Mouse (Mus musculus) lung, embryonic 16.5 days (tissue): ENCODE data around the gene Actb. TPM values are rescaled to one million over a fixed set of nuclear protein-coding genes. Genes with fewer than 3 reads are reported as not detected.

Source experiments
- ATAC-seq: fragments of 200-750 bp; cut with Nextera tagmentation; 2 replicates; pipeline ENCODE4 v1.8.0; 2017; ENCODE audit warnings: low read depth, mild to moderate bottlenecking, moderate library complexity
- H3K27ac ChIP-seq: fragments of 300-500 bp; sonication (generic); 2 replicates; pipeline ENCODE4 v1.5.1; 2014; ENCODE audit warnings: mild to moderate bottlenecking, control low read depth, low read length
- H3K27me3 ChIP-seq: fragments of 300-500 bp; sonication (generic); 2 replicates; pipeline ENCODE4 v1.6.1; 2014; ENCODE audit warnings: low read depth, low read length, mixed read lengths; ENCODE audit not compliant: control insufficient read depth, insufficient read depth
- H3K36me3 ChIP-seq: fragments of 300-500 bp; sonication (generic); 2 replicates; pipeline ENCODE4 v1.6.1; 2014; ENCODE audit warnings: low read length; ENCODE audit not compliant: control insufficient read depth, insufficient read depth
- H3K4me1 ChIP-seq: fragments of 300-500 bp; sonication (generic); replicated peaks from 2 replicates; pipeline ENCODE4 v1.6.1; 2014; ENCODE audit warnings: low read length, mixed read lengths; ENCODE audit not compliant: control insufficient read depth, insufficient read depth
- H3K4me2 ChIP-seq: fragments of 300-500 bp; sonication (generic); 2 replicates; pipeline ENCODE4 v1.6.1; 2014; ENCODE audit warnings: low read depth, low read length, control low read depth
- H3K4me3 ChIP-seq: fragments of 300-500 bp; sonication (generic); 2 replicates; pipeline ENCODE4 v1.5.1; 2014; ENCODE audit warnings: mild to moderate bottlenecking, low read length, control low read depth
- H3K9ac ChIP-seq: fragments of 300-500 bp; sonication (generic); 2 replicates; pipeline ENCODE4 v1.6.1; 2014; ENCODE audit warnings: low read length, control low read depth
- H3K9me3 ChIP-seq: fragments of 300-500 bp; sonication (generic); 2 replicates; pipeline ENCODE4 v1.6.1; 2016; ENCODE audit warnings: low read length; ENCODE audit not compliant: control insufficient read depth
- WGBS: fragments of 180-500 bp; shearing (Covaris S2); extraction: QIAGEN DNeasy Blood & Tissue Kit; methylation state at CpG from one replicate; pipeline ENCODE4 v1.1.7; 2014; 5-methylcytosine and 5-hydroxymethylcytosine counted together
- polyA plus RNA-seq: library from polyadenylated mRNA; unstranded; fragments of >200 nt; fragmentation: Nextera tagmentation; extraction: Ambion mirVana; gene quantifications from 2 replicates; pipeline ENCODE4 v1.2.1, GENCODE M21; 2015

The Actb gene
- polyA plus RNA-seq, 1 experiment from 2014 or later: 18,603 TPM

- H3K4me1 ChIP-seq: peaks cover 13% of the 10 kb centered on the region
- 19% methylated on average over 13 of the region's 13 CpGs for WGBS
- no peaks in the 10 kb centered on the region for H3K27me3 ChIP-seq
- H3K9ac ChIP-seq: peak overlapping the region; percentile 66
- H3K9me3 ChIP-seq: 0 out of 2 replicates have a peak, but pooled peaks cover under 1% of the 10 kb centered on the region
- peak overlapping the region; percentile 57 for H3K27ac ChIP-seq
- no peaks in the 10 kb centered on the region for H3K36me3 ChIP-seq
- peak overlapping the region; percentile 52 for H3K4me2 ChIP-seq
- ATAC-seq: peak; percentile 52; the same call in 1 of the 2 replicates
- peak overlapping the region; percentile 24 for H3K4me3 ChIP-seq
Observed at GRCm38 (mm10) chr5:142935642-142936335, 29.2 kb upstream of the Actb start.

GRCm38 (mm10) chr5:142932731-142933130 is 26.2 kb upstream of the Actb start:
- no peaks in the 10 kb centered on the region for H3K27me3 ChIP-seq
- no peak overlapping the region for H3K4me2 ChIP-seq
- no peak overlapping the region for H3K4me3 ChIP-seq
- no peaks in the 10 kb centered on the region for H3K9me3 ChIP-seq
- no peak for ATAC-seq
- 71% methylated on average over 8 of the region's 8 CpGs for WGBS
- no peaks in the 10 kb centered on the region for H3K36me3 ChIP-seq
- H3K9ac ChIP-seq: no peak overlapping the region
- no peak overlapping the region for H3K27ac ChIP-seq
- peaks cover 18% of the 10 kb centered on the region for H3K4me1 ChIP-seq

GRCm38 (mm10) chr5:142932084-142932685 is 25.6 kb upstream of the Actb start:
- Histone ChIP-seq H3K27ac (no peak overlapping the region; the same call in 1 of the 2 replicates), H3K4me3 (no peak overlapping the region), H3K9ac (peak overlapping the region; percentile 6; the same call in 1 of the 2 replicates), H3K4me1 (peaks cover 18% of the 10 kb centered on the region), H3K27me3 (no peaks in the 10 kb centered on the region), H3K9me3 (no peaks in the 10 kb centered on the region), H3K4me2 (peak overlapping the region; percentile 36), H3K36me3 (no peaks in the 10 kb centered on the region)
- WGBS: 17% methylated on average over 9 of the region's 9 CpGs
- peak; percentile 53 for ATAC-seq

GRCm38 (mm10) chr5:142931241-142931745 is 24.7 kb upstream of the Actb start:
- ATAC-seq: no peak
- 86% methylated on average over 9 of the region's 9 CpGs for WGBS
- Histone ChIP-seq H3K4me2 (no peak overlapping the region), H3K27ac (no peak overlapping the region), H3K27me3 (no peaks in the 10 kb centered on the region), H3K4me3 (no peak overlapping the region), H3K9me3 (no peaks in the 10 kb centered on the region), H3K9ac (no peak overlapping the region), H3K4me1 (peaks cover 24% of the 10 kb centered on the region), H3K36me3 (no peaks in the 10 kb centered on the region)

- peak overlapping the region; percentile 56 for H3K4me3 ChIP-seq
Observed at GRCm38 (mm10) chr5:142929400-142929752, 22.8 kb upstream of the Actb start.

GRCm38 (mm10) chr5:142928749-142929399 is 22.3 kb upstream of the Actb start:
- H3K4me3 ChIP-seq: peak overlapping the region; percentile 56
- H3K4me2 ChIP-seq: peak overlapping the region; percentile 67
- H3K9ac ChIP-seq: peak overlapping the region; percentile 84
- 2% methylated on average over 33 of the region's 35 CpGs for WGBS
- H3K36me3 ChIP-seq: no peaks in the 10 kb centered on the region
- no peaks in the 10 kb centered on the region for H3K9me3 ChIP-seq
- no peaks in the 10 kb centered on the region for H3K27me3 ChIP-seq
- peaks cover 24% of the 10 kb centered on the region for H3K4me1 ChIP-seq
- peak overlapping the region; percentile 96 for H3K27ac ChIP-seq
- ATAC-seq: peak; percentile 56

More at GRCm38 (mm10) chr5:142929400-142929752, 22.8 kb upstream of the Actb start:
- H3K9me3 ChIP-seq: no peaks in the 10 kb centered on the region
- peak overlapping the region; percentile 84 for H3K9ac ChIP-seq
- ATAC-seq: peak; percentile 5; the same call in 1 of the 2 replicates
- H3K27ac ChIP-seq: peak overlapping the region; percentile 96
- peaks cover 24% of the 10 kb centered on the region for H3K4me1 ChIP-seq
- H3K36me3 ChIP-seq: no peaks in the 10 kb centered on the region
- WGBS: 20% methylated on average over 4 of the region's 4 CpGs
- peak overlapping the region; percentile 67 for H3K4me2 ChIP-seq
- no peaks in the 10 kb centered on the region for H3K27me3 ChIP-seq

GRCm38 (mm10) chr5:142927341-142927930 is 20.9 kb upstream of the Actb start:
- Histone ChIP-seq H3K9me3 (no peaks in the 10 kb centered on the region), H3K4me1 (peaks cover 24% of the 10 kb centered on the region), H3K36me3 (no peaks in the 10 kb centered on the region), H3K27me3 (no peaks in the 10 kb centered on the region), H3K4me3 (no peak overlapping the region), H3K9ac (no peak overlapping the region), H3K4me2 (no peak overlapping the region), H3K27ac (peak overlapping the region; percentile 76)
- WGBS: 93% methylated on average over 12 of the region's 12 CpGs
- no peak for ATAC-seq

- 41% methylated on average over 3 of the region's 3 CpGs for WGBS
- H3K4me3 ChIP-seq: no peak overlapping the region
- H3K36me3 ChIP-seq: no peaks in the 10 kb centered on the region
- H3K4me2 ChIP-seq: peak overlapping the region; percentile 26; the same call in 1 of the 2 replicates
- no peak for ATAC-seq
- H3K9ac ChIP-seq: peak overlapping the region; percentile 55
- H3K9me3 ChIP-seq: no peaks in the 10 kb centered on the region
- peak overlapping the region; percentile 76 for H3K27ac ChIP-seq
- no peaks in the 10 kb centered on the region for H3K27me3 ChIP-seq
- H3K4me1 ChIP-seq: peaks cover 21% of the 10 kb centered on the region
Observed at GRCm38 (mm10) chr5:142926940-142927228, 20.3 kb upstream of the Actb start.
